Mouse (Mus musculus) liver, postnatal 0 days (tissue): ENCODE data around the gene Heatr4. TPM values are rescaled to one million over a fixed set of nuclear protein-coding genes. Genes with fewer than 3 reads are reported as not detected.

ENCODE experiments used
- ATAC-seq: fragments of 200-750 bp; cut with Nextera tagmentation; 2 replicates; pipeline ENCODE4 v1.8.0; 2017; ENCODE audit warnings: mild to moderate bottlenecking, moderate library complexity
- DNase-seq: peaks from one replicate; pipeline ENCODE4 v3.0.0-alpha.2; 2016
- H3K27ac ChIP-seq: fragments of 300-500 bp; sonication (generic); 2 replicates; pipeline ENCODE4 v1.5.1; 2014; ENCODE audit warnings: antibody characterized with exemption, moderate library complexity, mild to moderate bottlenecking, low read depth
- H3K27me3 ChIP-seq: fragments of 300-500 bp; sonication (generic); 2 replicates; pipeline ENCODE4 v1.6.1; 2014; ENCODE audit warnings: low read length, control low read depth, mixed read lengths; ENCODE audit not compliant: insufficient read depth
- H3K36me3 ChIP-seq: fragments of 300-500 bp; sonication (generic); replicated peaks from 2 replicates; pipeline ENCODE4 v1.6.1; 2014; ENCODE audit warnings: mild to moderate bottlenecking, control low read depth, low read length, moderate library complexity, mixed read lengths; ENCODE audit not compliant: insufficient read depth
- H3K4me1 ChIP-seq: fragments of 300-500 bp; sonication (generic); 2 replicates; pipeline ENCODE4 v1.6.1; 2014; ENCODE audit warnings: antibody characterized with exemption, mild to moderate bottlenecking, control low read depth; ENCODE audit not compliant: insufficient read depth
- H3K4me2 ChIP-seq: fragments of 300-500 bp; sonication (generic); 2 replicates; pipeline ENCODE4 v1.6.1; 2014; ENCODE audit warnings: low read depth, mild to moderate bottlenecking, low read length, moderate library complexity, mixed read lengths
- H3K4me3 ChIP-seq: fragments of 300-500 bp; sonication (generic); 2 replicates; pipeline ENCODE4 v1.5.1; 2014; ENCODE audit warnings: low read depth, low read length
- H3K9ac ChIP-seq: fragments of 300-500 bp; sonication (generic); replicated peaks from 2 replicates; pipeline ENCODE4 v1.6.1; 2014; ENCODE audit warnings: mild to moderate bottlenecking, moderate library complexity
- H3K9me3 ChIP-seq: fragments of 300-500 bp; sonication (generic); 2 replicates; pipeline ENCODE4 v1.6.1; 2016; ENCODE audit warnings: mild to moderate bottlenecking, control low read depth, low read length, mixed read lengths
- CTCF ChIP-seq: sonication (generic); IDR thresholded peaks from 2 replicates; pipeline ENCODE4 v1.5.1; 2016; ENCODE audit warnings: antibody characterized with exemption, low read depth
- EP300 ChIP-seq: IDR thresholded peaks from 2 replicates; pipeline ENCODE4 v1.6.1; 2016; ENCODE audit warnings: antibody characterized with exemption, low read depth, mild to moderate bottlenecking
- WGBS: fragments of 180-500 bp; shearing (Covaris S2); extraction: QIAGEN DNeasy Blood & Tissue Kit; methylation state at CpG from one replicate; pipeline ENCODE4 v1.1.7; 2014; ENCODE audit not compliant: insufficient replicate concordance; 5-methylcytosine and 5-hydroxymethylcytosine counted together
- polyA plus RNA-seq: library from polyadenylated mRNA; unstranded; fragments of >200 nt; fragmentation: Nextera tagmentation; extraction: Ambion mirVana; gene quantifications from 2 replicates; pipeline ENCODE4 v1.2.1, GENCODE M21; 2015

The Heatr4 gene
- polyA plus RNA-seq, 1 experiment from 2014 or later, result not detected

DNA sequence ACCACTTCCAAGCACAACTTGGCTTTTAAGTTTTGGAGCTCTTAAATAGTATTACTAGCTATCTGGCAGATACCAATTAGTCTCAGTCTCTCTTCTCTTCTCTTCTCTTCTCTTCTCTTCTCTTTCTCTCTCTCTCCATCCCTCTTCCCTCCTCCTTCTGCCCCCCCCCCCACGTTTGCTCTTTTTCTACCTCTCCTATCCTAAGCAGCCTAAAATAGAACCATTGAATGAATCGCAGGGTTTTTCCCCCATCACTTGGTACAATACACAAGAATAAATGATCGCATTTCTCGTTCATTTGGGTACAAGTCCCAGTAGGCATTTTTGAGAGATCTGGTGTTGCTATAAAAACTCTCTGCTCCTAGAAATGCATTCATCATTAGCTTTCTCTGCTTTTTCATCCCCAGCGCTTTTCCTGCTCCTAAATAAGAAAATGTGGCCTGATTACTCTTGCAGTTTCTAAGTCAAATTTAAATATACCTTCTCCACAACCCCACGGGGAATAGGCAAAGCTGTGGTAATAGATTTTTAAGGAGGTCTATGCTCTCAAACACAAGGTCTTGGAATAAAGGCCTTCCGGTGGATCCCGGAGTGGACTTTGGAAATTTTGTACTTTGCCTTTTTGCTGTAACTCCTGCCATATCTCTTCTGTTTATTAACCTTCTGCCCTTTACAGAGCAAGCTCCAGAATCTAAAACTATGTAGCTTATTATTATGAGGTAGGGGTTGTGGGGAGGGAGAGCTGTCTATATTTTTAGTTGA is 61.7 kb downstream of the Heatr4 start:
- H3K27me3 ChIP-seq, result no peaks in the 10 kb centered on the region
- DNase-seq, result no peak
- peak overlapping the region; percentile 67 for H3K9ac ChIP-seq
- 42% methylated on average over 8 of the region's 8 CpGs for WGBS
- H3K36me3 ChIP-seq, result no peaks in the 10 kb centered on the region
- H3K4me2 ChIP-seq, result peak overlapping the region; percentile 99
- H3K4me1 ChIP-seq, result peaks cover 41% of the 10 kb centered on the region
- no peak for ATAC-seq
- H3K4me3 ChIP-seq, result peak overlapping the region; percentile 74
- no peak for TF ChIP-seq CTCF
- no peak; the same call in 1 of the 2 replicates for TF ChIP-seq EP300
- H3K27ac ChIP-seq, result peak overlapping the region; percentile 70
- H3K9me3 ChIP-seq, result no peaks in the 10 kb centered on the region

DNA sequence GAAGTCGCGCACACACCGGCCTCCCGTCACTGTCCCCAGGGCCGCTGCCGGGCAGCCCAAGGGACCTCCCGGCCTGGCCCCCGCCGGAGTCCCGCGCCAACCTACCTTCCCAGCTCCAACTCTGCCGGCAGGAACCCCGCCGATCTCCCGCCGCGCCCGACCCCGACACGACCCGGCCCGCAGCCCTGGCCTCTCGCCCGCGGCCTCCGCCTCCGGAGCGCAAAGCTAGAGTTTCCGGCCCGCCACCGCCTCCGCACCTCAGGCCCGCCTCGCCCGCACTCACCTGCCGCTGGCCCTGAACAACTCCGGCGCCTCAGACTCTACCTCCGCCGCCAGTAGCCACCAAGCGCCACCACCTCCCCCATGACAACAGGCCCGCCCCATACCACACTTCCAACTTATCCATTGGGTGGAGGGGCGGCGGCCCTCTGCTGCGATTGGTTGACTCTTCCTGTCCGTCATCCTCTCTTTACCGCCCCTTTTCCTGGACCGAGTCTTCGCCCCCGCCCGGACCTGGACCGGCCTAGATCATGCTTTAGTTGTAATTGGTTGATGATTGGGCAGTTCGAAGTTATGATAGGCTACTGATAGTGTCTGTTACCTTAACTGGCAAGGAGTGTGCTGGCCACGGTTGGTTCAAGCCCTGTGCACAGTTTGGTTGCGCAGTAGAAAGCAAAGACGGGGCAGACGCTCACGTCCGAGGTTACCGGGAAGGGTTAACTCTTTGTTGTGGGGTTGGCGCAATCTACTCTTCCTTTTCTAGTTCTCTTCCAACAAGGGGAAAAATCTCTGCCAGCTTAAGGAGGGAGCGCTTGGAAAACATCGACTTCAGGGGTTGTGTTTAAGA is 62.9 kb downstream of the Heatr4 start, which contains the start of gene Numb:
TSS of gene Numb (minus strand) at position 400 of the 847 bp plus-strand sequence.
- Histone ChIP-seq H3K36me3 (peaks cover 2% of the 10 kb centered on the region; the same call in 1 of the 2 replicates), H3K27ac (peak within 1 kb of the TSS; percentile 87), H3K27me3 (no peaks in the 10 kb centered on the region), H3K9me3 (no peaks in the 10 kb centered on the region), H3K4me2 (peak within 1 kb of the TSS; percentile 99), H3K4me1 (peaks cover 33% of the 10 kb centered on the region), H3K9ac (peak within 1 kb of the TSS; percentile 83), H3K4me3 (peak within 1 kb of the TSS; percentile 74)
- DNase-seq, result peak; percentile 98
- peak; percentile 99 for ATAC-seq
- TF ChIP-seq EP300 (peak; percentile 75; the same call in 1 of the 2 replicates), CTCF (no peak)
- WGBS, result under 1% methylated on average over 54 of the region's 63 CpGs

- TF ChIP-seq CTCF, result no peak
- no peak for TF ChIP-seq EP300
- DNase-seq, result no peak
These were observed 63.8 kb downstream of the Heatr4 start for GRCm38 (mm10) chr12:83920721-83921441.

DNA sequence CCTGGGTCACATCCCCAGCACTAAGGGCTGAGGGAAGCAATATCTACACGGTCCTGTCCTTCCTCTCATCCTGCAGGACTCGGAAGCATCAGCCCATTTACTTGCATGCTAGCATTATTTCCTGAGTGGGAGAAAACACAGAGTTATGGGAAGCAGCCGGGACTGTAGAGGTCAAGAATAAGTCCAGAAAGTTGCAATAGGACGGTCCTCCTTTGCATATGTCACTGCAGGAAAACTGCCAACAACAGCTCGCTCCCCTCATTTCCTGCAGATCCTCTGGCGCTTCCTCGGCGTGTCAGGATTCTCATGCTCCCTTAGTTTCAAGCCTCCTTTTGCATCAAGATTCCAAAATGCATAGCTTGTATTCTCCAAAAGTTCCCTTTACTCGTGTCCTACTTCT is 67.8 kb downstream of the Heatr4 start:
- 0 out of 2 replicates have a peak overlapping the region, but pooled peaks have one; percentile 18 for H3K27ac ChIP-seq
- H3K4me2 ChIP-seq, result no peak overlapping the region
- no peak overlapping the region for H3K9ac ChIP-seq
- DNase-seq (no peak), ATAC-seq (no peak)
- 69% methylated on average over 9 of the region's 9 CpGs for WGBS
- H3K4me3 ChIP-seq, result no peak overlapping the region
- no peaks in the 10 kb centered on the region for H3K9me3 ChIP-seq
- no peaks in the 10 kb centered on the region for H3K27me3 ChIP-seq
- peaks cover 8% of the 10 kb centered on the region for H3K36me3 ChIP-seq
- peaks cover 25% of the 10 kb centered on the region for H3K4me1 ChIP-seq
- TF ChIP-seq EP300 (no peak), CTCF (no peak)

More at GRCm38 (mm10) chr12:83920721-83921441, 63.8 kb downstream of the Heatr4 start:
- no peaks in the 10 kb centered on the region for H3K27me3 ChIP-seq
- no peak for ATAC-seq
- peak overlapping the region; percentile 99 for H3K4me2 ChIP-seq
- 3% methylated on average over 29 of the region's 31 CpGs for WGBS
- H3K9me3 ChIP-seq, result no peaks in the 10 kb centered on the region
- peak overlapping the region; percentile 74 for H3K4me3 ChIP-seq
- H3K27ac ChIP-seq, result peak overlapping the region; percentile 87
- H3K36me3 ChIP-seq, result peaks cover 4% of the 10 kb centered on the region; the same call in 1 of the 2 replicates
- peak overlapping the region; percentile 83 for H3K9ac ChIP-seq
- H3K4me1 ChIP-seq, result peaks cover 26% of the 10 kb centered on the region

DNA sequence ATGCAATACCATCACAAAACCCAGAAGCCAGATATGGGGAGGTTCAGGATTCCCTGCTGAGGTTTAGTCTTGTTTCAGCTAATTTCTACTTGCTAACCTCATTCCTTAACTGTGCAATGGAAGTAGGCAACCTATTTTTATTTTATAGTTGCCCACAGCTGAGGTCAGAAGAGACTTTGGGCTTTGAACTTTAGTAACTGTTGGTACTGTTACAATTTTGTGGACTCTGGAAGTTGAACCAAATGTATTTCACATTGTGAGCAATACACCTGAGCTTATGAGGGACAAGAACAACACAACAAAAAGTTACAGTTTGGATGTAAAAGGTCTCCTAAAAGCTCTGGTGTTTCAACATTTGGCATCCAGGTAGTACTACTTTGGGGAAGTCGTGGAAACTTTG is 69.9 kb downstream of the Heatr4 start:
- Histone ChIP-seq H3K9ac (no peak overlapping the region), H3K4me3 (no peak overlapping the region), H3K4me2 (peak overlapping the region; percentile 35), H3K9me3 (no peaks in the 10 kb centered on the region), H3K27ac (peak overlapping the region; percentile 64; the same call in 1 of the 2 replicates), H3K36me3 (peaks cover 8% of the 10 kb centered on the region), H3K4me1 (peaks cover 24% of the 10 kb centered on the region), H3K27me3 (no peaks in the 10 kb centered on the region)
- TF ChIP-seq CTCF (no peak), EP300 (no peak)
- 58% methylated on average over 1 of the region's 1 CpGs for WGBS
- ATAC-seq (no peak), DNase-seq (no peak)
